Mouse (Mus musculus) R1 (cell line): ENCODE measurements around the gene BC049715.
A peak's percentile ranks its signal among the peaks of the same experiment; 100 is the strongest.
"Not testable (repeated sequence)": the region's sequence is repeated elsewhere in the genome, so short reads cannot be mapped to it uniquely, and the experiment has no call there.

Experiments used
- DNase-seq: peaks from one replicate; pipeline ENCODE4 v3.0.0-alpha.2; 2018; ENCODE audit warnings: low read depth, low spot score

Gene BC049715

GRCm38 (mm10) chr6:136827516-136827880 is at the start of gene BC049715:
Gene BC049715, plus strand, starts transcription at chr6:136827626.
- DNase-seq: peak; percentile 84

GRCm38 (mm10) chr6:136781377-136781986 is 45.9 kb upstream of the BC049715 start, which contains the start of gene Gucy2c:
Gene Gucy2c, minus strand, starts transcription at chr6:136781765.
- DNase-seq: no peak

GRCm38 (mm10) chr6:136782146-136782545 is 45.3 kb upstream of the BC049715 start:
- no peak for DNase-seq

DNA sequence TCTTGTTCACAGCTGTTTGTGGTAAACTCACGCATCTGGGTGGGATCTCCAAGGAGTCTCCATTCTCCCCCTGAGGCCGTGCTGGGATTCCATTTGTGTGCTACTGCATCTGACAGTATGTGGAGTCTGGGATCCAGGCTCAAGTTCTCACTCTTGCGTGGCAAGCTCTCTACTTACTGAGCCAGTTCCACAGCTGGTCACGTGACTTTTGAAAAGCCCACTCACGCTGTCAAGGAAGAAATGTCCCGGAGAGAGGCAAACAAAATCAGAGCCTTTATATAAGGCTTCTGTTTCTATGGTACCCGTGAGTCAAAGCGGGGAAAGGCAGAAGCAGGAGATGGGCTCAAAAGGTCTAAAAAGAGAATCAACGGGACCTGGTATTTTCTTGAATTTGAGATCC is 44.7 kb upstream of the BC049715 start:
- DNase-seq: no peak

DNA sequence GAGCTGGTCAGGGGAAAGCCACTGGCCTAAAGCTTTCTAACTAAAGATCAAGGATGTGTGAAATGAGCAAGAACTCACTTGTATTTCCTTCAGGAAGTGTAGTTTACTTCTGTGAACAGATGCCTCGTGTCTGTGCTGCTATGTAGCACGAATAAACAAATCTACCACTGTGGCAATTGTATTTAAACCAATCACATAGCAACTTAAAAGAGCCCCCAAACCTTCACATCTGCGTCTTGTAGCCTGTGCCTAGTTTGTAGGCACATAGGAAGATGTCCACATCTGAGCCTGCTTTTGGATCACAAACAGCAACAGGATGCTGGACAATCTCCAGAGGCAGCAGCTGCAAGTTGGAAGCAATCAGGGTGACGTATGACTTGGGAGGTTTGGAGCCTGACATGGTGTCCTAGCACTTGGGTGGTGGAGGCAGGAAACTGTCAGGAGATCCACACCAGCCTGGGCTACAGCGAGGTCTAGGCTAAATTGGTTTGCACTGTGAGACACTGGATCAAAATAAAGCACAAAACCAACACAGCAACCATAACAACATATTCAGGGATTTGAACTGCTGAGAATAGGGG is 37.9 kb upstream of the BC049715 start:
- DNase-seq: no peak

- no peak for DNase-seq
These were observed 34.3 kb upstream of the BC049715 start for GRCm38 (mm10) chr6:136792884-136793758.

DNA sequence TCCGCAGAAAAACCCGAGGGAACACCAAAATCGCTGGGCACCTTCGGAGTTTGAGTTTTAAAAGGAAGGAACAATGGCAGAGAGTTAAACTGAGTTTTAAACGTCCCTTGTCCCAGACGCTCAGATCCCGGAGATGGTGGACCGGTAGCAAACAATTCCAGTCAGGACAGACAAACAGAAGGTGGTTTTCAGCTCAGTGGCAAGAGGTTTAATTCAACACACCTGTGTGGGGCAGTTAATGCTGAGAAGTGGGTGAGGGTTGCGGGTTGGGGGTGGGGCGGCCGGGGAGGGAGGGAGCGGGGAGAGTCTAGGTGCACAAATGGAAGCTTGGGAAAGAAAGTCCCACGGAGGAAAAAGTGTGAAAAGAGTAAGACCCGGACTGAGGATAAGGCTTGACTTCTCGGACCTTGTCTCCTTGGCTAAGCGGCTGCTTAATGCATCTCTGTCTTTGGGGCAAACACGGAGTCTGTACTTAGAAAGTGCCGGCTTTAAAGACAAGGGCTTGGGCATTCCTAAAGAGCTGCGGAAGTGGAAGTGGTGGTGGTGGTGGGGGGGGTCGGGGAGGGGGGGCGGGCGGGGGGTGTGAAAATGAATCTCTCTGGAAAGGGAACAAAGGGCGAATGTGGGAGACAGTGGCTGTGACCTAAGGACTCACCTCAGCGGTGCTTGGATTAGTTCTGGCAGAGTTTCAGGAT is 33.4 kb upstream of the BC049715 start:
- DNase-seq: no peak

DNA sequence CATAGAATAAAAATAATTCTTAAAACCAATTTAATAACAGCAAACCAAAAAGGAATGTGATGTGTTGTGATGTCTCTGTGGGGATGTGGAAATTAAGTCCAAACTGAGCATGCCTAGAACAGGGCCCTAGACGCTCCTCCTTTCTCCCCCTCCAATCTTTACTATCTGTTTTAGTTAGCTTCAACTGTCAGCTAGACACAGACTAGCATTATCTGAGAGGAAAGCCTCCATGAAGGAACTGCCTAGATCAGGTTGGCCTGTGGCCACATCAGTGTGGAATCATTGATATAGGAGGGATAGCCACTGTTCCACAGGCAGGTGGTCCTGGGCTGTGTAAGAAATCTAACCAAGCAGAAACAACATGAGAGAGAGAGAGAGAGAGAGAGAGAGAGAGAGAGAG is 32.3 kb upstream of the BC049715 start:
- DNase-seq: no peak

GRCm38 (mm10) chr6:136795850-136796249 is 31.6 kb upstream of the BC049715 start:
- DNase-seq: no peak

DNA sequence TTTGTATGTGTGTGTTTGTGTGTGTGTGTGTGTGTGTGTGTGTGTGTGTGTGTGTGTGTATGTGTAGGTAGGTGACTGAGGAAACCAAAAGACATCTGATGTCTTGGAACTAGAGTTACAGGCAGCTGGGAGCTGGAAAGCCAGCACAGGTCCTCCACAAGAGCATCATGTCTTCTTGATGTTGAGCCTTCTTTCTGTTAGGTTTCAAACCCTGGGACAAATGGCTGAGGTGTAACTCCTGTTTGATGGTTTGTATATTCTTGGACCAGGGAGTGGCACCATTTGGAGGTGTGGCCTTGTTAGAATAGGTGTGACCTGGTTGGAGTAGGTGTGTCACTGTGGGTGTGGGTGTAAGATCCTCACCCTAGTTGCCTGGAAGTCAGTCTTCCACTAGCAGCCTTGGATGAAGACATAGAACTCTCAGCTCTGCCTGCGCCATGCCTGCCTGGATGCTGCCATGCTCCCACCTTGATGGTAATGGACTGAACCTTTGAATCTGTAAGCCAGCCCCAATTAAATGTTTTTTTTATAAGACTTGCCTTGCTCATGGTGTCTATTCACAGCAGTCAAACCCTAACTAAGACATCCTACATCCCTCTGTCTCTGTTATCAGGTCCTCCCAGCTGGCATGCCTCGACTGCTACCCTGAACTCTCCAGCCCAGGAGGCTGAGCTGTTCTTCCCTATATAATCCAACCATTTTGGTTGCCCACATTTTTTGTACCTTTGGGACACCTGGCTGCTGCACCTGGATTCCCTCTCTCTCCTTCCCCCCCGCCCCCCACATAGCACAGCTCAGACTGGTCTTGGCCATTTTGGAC is 29.3 kb upstream of the BC049715 start:
- DNase-seq: not testable (repeated sequence)

- no peak for DNase-seq
These were observed 26.7 kb upstream of the BC049715 start for GRCm38 (mm10) chr6:136800710-136801109.

DNA sequence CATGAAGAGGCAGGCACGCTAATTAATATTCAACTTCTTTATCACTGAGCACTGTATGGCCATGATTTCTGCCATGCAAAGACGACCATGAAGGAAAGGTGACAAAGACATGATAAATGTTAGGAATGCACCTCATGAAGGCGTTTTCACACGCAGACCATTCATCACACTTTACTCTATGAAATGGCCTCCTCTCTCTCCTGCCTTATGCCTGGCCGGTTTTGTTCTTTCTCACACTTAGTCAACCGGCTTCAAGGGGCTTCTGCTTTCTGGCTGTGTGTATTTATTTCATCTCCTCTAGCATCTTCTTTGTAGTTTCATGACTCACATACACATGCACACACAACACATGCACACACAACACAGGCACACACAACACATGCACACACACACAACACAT is 26.2 kb upstream of the BC049715 start:
- no peak for DNase-seq

DNA sequence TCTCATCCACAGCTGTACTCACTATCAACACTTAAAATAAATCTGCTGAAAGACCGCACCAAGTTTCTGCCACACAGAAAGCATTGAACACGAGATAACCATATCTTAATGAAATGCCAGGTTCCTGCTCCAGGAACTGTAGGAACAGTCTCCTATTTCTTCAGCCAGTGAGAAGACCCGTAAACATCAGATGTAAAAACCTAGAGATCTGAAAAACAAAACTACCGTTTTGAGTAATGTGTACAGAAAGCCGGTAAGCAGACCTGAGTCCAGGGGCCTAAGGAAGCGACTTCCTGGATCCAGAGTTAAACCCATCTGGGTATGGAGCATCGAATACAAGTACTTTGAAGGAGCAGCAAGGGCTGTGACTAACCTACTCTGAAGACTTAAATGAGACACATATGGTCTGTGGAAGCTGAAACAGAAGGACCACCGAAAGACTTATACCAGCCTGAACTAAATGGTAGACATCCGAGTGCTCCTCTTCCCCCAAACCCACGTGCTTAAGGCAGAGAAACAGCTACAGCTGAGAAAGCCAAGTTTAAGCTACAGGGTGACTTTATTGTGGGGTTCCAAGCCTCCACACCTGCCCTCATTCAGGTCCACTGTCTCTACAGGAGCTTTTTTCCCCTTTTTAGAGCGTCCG is 24.2 kb upstream of the BC049715 start:
- DNase-seq: no peak

GRCm38 (mm10) chr6:136803739-136804633 is 23.4 kb upstream of the BC049715 start, which contains the start of gene Hist4h4:
Gene Hist4h4, minus strand, starts transcription at chr6:136804415.
- DNase-seq: peak; percentile 97

DNA sequence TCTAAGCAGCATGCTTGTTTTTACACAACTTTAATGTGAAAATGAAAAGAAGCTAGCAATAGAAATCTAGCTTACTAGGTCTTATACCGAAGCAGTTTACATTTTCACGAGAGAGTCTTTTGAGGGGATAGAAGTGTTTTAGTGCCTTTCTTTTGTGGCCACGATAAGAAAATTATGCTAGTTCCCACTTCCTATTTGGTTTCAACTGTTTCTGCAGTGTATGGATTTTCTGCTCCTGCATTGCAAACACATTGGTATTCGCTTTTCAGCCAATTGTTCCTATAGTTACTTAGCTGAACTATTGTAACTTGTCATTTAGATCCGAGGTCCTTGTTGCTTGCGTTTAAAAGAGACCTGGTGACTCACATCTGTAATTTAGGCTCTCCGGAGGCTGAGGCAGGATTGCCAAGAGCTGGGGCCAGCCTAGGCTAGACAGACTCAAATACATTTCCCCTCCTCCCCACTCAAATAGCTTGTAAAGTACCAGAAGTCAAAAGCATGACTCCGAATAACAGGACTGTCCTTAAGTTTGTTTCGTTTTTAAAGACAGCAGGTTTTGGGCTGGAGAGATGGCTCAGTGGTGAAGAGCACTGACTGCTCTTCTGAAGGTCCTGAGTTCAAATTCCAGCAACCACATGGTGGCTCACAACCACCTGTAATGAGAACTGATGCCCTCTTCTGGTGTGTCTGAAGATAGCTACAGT is 22.6 kb upstream of the BC049715 start:
- DNase-seq: no peak

GRCm38 (mm10) chr6:136805409-136805775 is 22.0 kb upstream of the BC049715 start:
- DNase-seq: no peak

DNA sequence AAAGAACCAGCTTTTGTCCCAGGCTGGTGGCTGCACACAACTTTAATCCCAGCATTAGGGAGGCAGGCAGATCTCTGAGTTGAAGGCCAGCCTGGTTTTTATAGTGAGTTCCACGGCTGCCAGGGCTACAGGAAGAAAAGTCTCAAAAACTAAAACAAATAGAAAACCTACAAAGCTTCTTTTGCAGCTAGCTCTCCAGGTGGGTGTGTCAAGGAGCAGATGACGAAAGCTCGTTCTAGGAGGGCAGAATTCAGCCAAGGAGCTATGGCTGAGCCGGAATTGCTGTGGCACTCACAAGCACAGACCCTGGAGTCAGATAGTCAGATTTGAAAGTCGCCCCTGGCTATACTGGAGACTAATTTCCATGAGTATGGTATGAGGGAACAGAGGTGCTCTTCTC is 20.6 kb upstream of the BC049715 start:
- DNase-seq: peak; percentile 20

DNA sequence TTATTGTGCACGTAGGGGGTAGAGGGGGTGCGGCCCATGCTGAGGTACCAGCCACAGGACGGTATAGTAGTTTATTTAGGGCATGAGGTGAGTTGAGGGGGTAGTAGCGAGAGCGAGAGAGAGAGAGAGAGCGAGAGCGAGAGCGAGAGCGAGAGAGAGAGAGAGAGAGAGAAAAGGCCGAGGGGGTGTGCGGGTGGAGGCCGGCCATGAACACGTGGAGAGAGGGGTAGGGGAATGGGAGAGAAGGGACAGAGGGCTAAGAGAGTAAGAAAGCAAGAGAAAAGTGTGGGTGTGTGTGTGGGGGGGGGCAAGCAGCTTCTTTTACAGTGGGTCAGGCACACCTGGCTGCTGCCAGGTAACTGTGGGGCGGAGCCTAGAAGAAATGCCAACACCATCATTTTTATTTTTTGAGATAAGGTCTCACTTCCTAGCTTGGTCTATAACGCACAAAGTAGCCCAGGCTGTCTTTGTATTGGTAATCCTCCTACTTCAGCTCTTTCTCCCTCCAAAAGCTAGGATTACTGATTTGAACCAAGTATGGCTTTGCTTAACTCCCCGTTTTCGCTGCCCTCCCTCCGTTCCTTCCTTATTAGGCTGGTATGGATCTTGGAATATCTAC is 19.9 kb upstream of the BC049715 start:
- no peak for DNase-seq

- peak; percentile 98 for DNase-seq
These were observed 19.4 kb upstream of the BC049715 start, which contains the start of gene H2afj for GRCm38 (mm10) chr6:136808014-136808417. Gene H2afj, plus strand, starts transcription at chr6:136808244.
